Mouse (Mus musculus): ENCODE data around the gene Ermap. TPM values are rescaled to one million over a fixed set of nuclear protein-coding genes. Genes with fewer than 3 reads are reported as not detected.

The Ermap gene
- 1 to 10 TPM; 4.9 to 7.5 TPM for total RNA-seq (2021)
- long read RNA-seq, experiment 1, partial matches to known transcripts, result 2 of 2 reads
- long read RNA-seq, experiment 1, other reads (novel, unspliced or antisense), result 0 of 2 reads
- long read RNA-seq, experiment 2, result 0 reads

DNA sequence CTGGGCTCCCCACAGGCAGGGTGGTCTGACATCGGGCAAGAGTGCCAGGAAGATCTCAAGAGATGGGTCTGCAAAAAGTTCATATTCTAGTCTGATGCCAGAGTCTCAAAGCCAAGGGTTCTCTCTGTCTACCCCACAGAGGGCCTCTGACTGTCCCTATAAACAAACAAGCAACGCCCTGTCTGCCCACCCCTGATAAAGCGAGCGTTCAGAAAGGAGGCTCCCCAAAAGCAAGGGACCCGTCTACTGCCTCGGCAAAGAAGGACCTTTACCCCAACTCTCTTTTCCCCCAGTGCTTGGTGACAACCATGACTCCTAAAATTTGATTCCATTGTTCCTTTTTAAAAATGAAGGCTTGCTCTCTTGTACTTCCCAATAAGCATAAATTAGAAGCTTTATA, at the start of gene Ermap:
Gene Ermap, minus strand, starts transcription at position 148 of the 400 bp plus-strand sequence.
- no peak for DNase-seq

DNA sequence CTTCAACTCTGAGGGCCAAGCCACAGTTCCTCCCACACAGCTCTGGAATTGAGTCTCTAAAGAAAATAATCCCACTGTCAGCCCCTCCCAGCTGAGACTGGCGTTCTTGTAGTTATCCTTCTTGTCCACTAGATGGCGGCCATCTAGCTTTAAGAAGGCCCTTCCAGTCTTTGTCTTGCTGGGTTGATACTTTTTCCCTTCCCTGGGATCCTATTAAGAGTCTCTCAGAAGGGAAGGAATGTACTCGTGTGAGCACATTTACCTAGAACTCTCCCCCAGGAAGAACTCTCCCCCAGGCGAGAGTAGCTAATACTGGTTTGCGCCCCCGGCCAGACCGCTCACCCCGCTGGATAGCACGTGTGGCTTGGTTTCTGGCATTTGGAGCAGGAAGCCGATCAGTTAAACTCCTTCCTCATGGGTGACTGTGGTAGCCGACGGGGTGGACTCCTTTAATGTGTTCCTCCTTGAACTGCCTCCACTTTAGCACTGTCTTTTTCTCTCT, 49.4 kb upstream of the Ermap start:
- DNase-seq, result peak; percentile 35

DNA sequence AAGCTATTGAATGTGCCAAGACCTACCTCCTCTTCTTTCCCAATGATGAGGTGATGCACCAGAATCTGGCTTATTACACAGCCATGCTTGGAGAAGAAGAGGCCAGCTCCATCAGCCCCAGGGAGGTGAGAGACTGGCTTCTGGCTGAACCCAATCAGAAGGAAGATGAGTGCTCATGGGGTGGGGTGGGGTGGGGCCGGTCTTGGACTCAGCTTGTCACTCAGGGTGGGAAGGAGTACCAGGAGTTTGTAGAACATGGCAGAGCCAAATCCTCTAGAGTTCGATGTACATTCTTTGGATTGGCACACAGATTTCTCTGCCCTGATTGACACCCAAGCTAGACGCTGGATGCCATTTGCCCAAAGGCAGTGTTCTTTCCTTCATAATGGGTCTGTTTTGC, 48.9 kb upstream of the Ermap start:
- DNase-seq, result no peak

- DNase-seq, result no peak
Observed at GRCm38 (mm10) chr4:119234348-119234747, 44.5 kb upstream of the Ermap start.

DNA sequence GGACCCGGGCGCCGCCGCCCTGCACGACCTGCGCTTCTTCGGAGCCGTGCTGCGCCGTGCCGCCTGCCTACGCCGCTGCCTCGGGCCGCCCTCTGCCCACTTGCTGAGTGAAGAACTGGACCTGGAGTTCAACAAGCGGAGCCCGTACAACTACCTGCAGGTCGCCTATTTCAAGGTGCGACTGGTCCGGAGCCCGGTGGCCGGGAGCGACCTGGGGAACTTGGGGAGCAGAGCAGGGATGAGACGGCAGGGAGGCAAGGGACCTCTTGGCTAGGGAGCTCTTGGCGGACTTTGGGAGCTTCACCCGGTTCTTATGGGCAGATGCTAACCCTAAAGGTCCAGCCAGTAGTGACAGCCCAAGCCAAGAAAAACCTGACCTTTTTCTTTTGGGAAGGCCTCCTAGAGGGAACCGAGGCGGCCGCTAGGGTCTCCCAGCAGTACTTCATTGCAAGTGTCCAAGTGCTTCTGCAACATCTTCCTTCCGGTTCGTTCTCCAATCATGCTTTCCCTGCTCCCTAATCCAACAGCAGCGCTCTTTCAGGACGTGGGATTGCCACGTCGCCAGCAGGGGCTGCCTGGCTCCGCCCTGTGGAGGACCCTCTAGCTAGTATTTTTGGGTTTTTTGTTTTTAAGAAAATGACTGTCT, 43.6 kb upstream of the Ermap start:
- DNase-seq, result peak; percentile 65

- DNase-seq, result peak; percentile 98
Observed at GRCm38 (mm10) chr4:119232410-119233255, 42.8 kb upstream of the Ermap start, which contains the start of the genes AU022252 and P3h1. TSS of gene AU022252 (minus strand) at chr4:119232712. TSS of gene P3h1 (plus strand) at chr4:119232915.

DNA sequence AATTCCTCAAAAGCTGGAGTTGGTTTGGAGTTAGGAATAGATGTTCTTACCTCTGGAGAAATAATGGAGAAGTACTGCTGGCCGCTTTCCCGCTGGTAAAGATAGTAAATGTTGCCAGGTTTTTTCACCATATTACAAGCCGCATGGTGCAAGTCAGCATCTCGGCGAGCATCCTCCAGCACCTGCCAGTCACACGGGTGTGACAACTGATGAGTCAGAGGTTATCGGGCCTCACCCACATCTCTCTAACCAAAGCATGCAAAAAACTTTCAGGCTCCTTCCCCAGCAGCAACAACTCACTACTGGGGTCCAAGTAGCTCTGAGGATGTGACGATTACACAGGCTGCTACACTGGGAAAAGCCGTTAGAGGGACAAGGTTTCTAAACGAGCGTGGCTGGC, 36.9 kb upstream of the Ermap start:
- DNase-seq, result no peak

- DNase-seq, result no peak
Observed at GRCm38 (mm10) chr4:119225719-119226118, 35.9 kb upstream of the Ermap start.

GRCm38 (mm10) chr4:119224534-119224933, 34.7 kb upstream of the Ermap start:
- no peak for DNase-seq

DNA sequence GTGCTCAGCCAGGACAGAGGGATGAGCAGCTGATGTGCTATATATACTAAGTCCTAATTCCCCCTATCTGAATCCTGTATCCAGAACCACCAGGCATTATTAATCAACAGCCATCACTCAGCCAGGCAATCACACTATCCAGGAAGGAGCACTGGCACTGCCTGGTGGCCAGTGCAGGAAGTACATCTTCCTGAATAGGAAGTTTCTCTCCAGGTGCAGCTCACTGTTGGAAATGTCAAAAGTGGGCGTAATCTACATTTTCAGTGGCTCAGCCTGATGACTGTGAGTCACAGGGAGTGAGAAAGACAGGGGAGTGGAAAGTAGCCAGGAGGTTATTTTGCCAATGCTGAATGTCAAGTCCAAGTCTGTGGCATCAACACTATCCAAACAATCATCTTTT, 33.9 kb upstream of the Ermap start:
- DNase-seq, result peak; percentile 52

- DNase-seq, result no peak
Observed at GRCm38 (mm10) chr4:119218169-119218568, 28.4 kb upstream of the Ermap start, which contains the start of gene Tmem269. TSS of gene Tmem269 (minus strand) at chr4:119218217.

- DNase-seq, result no peak
Observed at GRCm38 (mm10) chr4:119216667-119217066, 26.9 kb upstream of the Ermap start.

- peak; percentile 77 for DNase-seq
Observed at GRCm38 (mm10) chr4:119204672-119205071, 14.9 kb upstream of the Ermap start.

DNA sequence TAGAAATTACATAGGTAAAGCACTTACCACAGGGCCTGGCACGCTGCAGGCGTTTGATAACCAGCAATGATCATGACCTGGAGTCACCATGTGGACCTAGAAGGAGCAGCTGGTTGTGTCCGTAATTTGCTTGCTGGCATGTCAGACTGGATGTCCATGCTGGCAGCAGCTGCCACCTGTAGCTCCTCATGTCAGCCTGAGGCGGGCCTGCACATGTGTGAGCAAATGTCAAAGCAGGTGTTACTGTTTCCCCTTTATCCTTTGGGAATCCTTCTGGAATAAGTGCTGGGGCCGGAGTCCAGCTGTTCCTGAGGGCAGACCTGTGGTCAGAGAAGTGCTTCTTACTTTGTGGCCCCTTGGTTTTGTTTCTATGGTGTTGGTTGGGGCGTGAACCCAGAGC, 8.3 kb upstream of the Ermap start:
- no peak for DNase-seq

DNA sequence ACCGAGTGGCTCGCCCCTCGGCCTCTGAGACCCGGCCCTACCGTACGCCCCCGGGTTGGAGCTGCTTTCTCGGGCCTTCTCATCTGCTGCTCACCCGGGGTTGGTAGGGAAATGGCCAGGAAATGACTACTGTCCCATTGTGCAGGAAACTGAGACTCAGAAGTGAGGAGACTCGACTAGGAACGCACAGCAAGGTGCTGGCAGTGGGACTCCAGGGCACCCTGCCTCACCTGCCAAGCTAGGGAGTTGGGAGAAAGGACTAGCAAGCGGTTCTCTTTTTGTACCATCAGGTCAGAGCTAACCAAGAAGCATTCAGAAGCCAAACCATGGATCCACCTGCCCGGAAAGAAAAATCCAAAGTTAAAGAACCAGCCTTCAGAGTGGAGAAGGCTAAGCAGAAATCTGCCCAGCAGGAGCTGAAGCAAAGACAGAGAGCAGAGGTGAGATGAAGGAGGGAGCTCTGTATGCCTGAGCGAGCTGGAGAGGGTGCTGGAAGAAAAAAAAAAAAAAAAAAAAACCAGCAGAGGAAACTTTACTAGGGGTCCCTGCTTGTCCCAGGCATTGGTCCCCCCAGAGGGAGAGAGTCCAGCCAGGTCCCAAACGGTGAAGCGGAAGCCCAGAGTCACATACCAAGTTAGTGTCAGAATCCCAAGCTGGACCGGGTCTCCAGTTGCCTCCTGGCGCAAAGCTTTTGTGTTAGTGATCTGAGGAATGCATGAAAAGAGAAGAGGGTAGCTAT, 5.9 kb upstream of the Ermap start:
- DNase-seq, result no peak

- peak; percentile 97 for DNase-seq
Observed at GRCm38 (mm10) chr4:119194909-119195581, 5.2 kb upstream of the Ermap start, which contains the start of gene Svbp. TSS of gene Svbp (plus strand) at chr4:119195306.

GRCm38 (mm10) chr4:119192757-119193156, 2.9 kb upstream of the Ermap start:
- no peak for DNase-seq

GRCm38 (mm10) chr4:119191273-119191672, 1.5 kb upstream of the Ermap start:
- no peak for DNase-seq

DNA sequence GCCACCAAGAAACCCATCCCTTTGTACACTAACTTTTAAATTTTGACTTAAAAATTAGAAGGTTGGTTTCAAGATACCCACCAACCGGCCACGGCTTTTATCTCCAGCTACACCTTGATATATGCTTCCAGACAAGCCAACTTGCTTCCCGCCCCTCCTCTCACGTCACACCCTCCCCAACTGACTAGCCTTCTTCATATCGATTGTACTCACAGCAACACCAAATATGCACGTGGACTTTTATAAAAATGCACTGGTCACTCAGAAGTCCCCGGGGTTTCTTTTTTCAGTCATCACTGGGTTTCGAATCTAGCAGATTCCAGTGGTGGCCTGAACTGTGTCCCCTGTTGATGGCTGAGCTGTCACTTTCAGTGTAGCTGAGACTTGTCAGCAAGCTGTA, 807 bp upstream of the Ermap start:
- DNase-seq, result no peak

- DNase-seq, result no peak
Observed at GRCm38 (mm10) chr4:119189392-119189791, 419 bp downstream of the Ermap start.

GRCm38 (mm10) chr4:119188060-119188785, 1.6 kb downstream of the Ermap start:
- DNase-seq, result no peak
